1 mouse cellular context compared by ENCODE assay signal in genomic region chr17:80179959-80180358, GRCm38 (mm10).
TF ChIP-seq lines count a peak whose summit lies in the region.

No protein-coding gene starts in this region.

TF ChIP-seq in CH12.LX, 34 proteins besides CTCF, POLR2A, EP300 and RAD21 (continued from another document):
- TF ChIP-seq ZNF384 (IDR thresholded peaks at IDR 0.05; ENCODE audit: low read depth, low read length) = peak; percentile 77
- TF ChIP-seq PAX5 (IDR thresholded peaks at IDR 0.05; ENCODE audit: low read length) = no peak
- TF ChIP-seq ETS1 (conservative IDR thresholded peaks at IDR 0.05; ENCODE audit: low read depth, low read length) = no peak
- peak; percentile 61; the same call in 1 of the 2 replicates for TF ChIP-seq MEF2A (IDR thresholded peaks at IDR 0.05; ENCODE audit: borderline replicate concordance, low read depth, low read length)
- no peak for TF ChIP-seq USF1 (IDR thresholded peaks at IDR 0.05; ENCODE audit: low read depth, low read length)
- TF ChIP-seq UBTF (IDR thresholded peaks at IDR 0.05; ENCODE audit: low read depth, low read length) = no peak
- no peak for TF ChIP-seq ZKSCAN1 (IDR thresholded peaks at IDR 0.05; ENCODE audit: borderline replicate concordance, low read depth, low read length)
- no peak for TF ChIP-seq NRF1 (IDR thresholded peaks at IDR 0.05; ENCODE audit: low read depth, low read length)
- TF ChIP-seq MAFK (IDR thresholded peaks at IDR 0.05; ENCODE audit: insufficient replicate concordance, low read length) = no peak
- no peak for TF ChIP-seq E2F4 (IDR thresholded peaks at IDR 0.05; ENCODE audit: insufficient replicate concordance, low read depth, low read length)
- no peak for TF ChIP-seq TBP (conservative IDR thresholded peaks at IDR 0.05; ENCODE audit: low read depth, low read length)
- TF ChIP-seq CHD2 (IDR thresholded peaks at IDR 0.05; ENCODE audit: low read length) = no peak
- TF ChIP-seq JUN (IDR thresholded peaks at IDR 0.05; ENCODE audit: insufficient read depth, low read depth, low read length) = no peak
- no peak for TF ChIP-seq POLR2AphosphoS2 (IDR thresholded peaks at IDR 0.05; ENCODE audit: low read depth, low read length)
- TF ChIP-seq MYC (IDR thresholded peaks at IDR 0.05; ENCODE audit: low read depth, low read length) = peak; percentile 99
- 0 out of 2 replicates have a peak, but pooled peaks have one; percentile 38 for TF ChIP-seq MXI1 (IDR thresholded peaks at IDR 0.05; ENCODE audit: low read depth, low read length)
- peak; percentile 96 for TF ChIP-seq SMC3 (IDR thresholded peaks at IDR 0.05; ENCODE audit: low read depth, low read length)
- TF ChIP-seq MAX (IDR thresholded peaks at IDR 0.05; ENCODE audit: low read length) = peak; percentile 88
- peak; percentile 99 for TF ChIP-seq BHLHE40 (IDR thresholded peaks at IDR 0.05; ENCODE audit: low read depth, low read length)
- no peak for TF ChIP-seq ELF1 (IDR thresholded peaks at IDR 0.05; ENCODE audit: low read depth, low read length)
- no peak for TF ChIP-seq USF2 (conservative IDR thresholded peaks at IDR 0.05; ENCODE audit: low read depth, low read length)
- no peak for TF ChIP-seq TCF12 (IDR thresholded peaks at IDR 0.05; ENCODE audit: low read depth, low read length)
- no peak; the same call in 1 of the 2 replicates for TF ChIP-seq IRF4 (IDR thresholded peaks at IDR 0.05; ENCODE audit: low read depth, low read length)
- TF ChIP-seq RCOR1 (conservative IDR thresholded peaks at IDR 0.05; ENCODE audit: low read depth, low read length) = no peak; the same call in 1 of the 2 replicates
- 0 out of 2 replicates have a peak, but pooled peaks have one; percentile 55 for TF ChIP-seq SIN3A (IDR thresholded peaks at IDR 0.05; ENCODE audit: low read length)
- no peak for TF ChIP-seq NELFE (IDR thresholded peaks at IDR 0.05; ENCODE audit: low read depth, low read length)
- TF ChIP-seq ZC3H11A (IDR thresholded peaks at IDR 0.05; ENCODE audit: low read depth, low read length) = peak; percentile 86
